Mouse (Mus musculus) heart, embryonic 11.5 days (tissue): ENCODE measurements around the gene Creb3l1. TPM values are rescaled to one million over a fixed set of nuclear protein-coding genes. Genes with fewer than 3 reads are reported as not detected.

ENCODE experiments used
- ATAC-seq: fragments of 200-750 bp; cut with Nextera tagmentation; replicated peaks from 2 replicates; pipeline ENCODE4 v1.8.0; 2017; ENCODE audit warnings: moderate library complexity; ENCODE audit not compliant: insufficient number of reproducible peaks, low FRiP score, low TSS enrichment
- H3K27ac ChIP-seq: fragments of 300-500 bp; sonication (generic); 2 replicates; pipeline ENCODE4 v1.5.1; 2014; ENCODE audit warnings: mild to moderate bottlenecking, low read depth, low read length
- H3K27me3 ChIP-seq: fragments of 300-500 bp; sonication (generic); 2 replicates; pipeline ENCODE4 v1.6.1; 2014; ENCODE audit warnings: mild to moderate bottlenecking, low read length, mixed read lengths; ENCODE audit not compliant: control insufficient read depth, insufficient read depth
- H3K36me3 ChIP-seq: fragments of 300-500 bp; sonication (generic); 2 replicates; pipeline ENCODE4 v1.6.1; 2014; ENCODE audit warnings: mild to moderate bottlenecking, low read length, moderate library complexity, mixed read lengths; ENCODE audit not compliant: control insufficient read depth, insufficient read depth
- H3K4me1 ChIP-seq: fragments of 300-500 bp; sonication (generic); 2 replicates; pipeline ENCODE4 v1.6.1; 2014; ENCODE audit warnings: low read length; ENCODE audit not compliant: control insufficient read depth, insufficient read depth
- H3K4me2 ChIP-seq: fragments of 300-500 bp; sonication (generic); 2 replicates; pipeline ENCODE4 v1.6.1; 2014; ENCODE audit warnings: mild to moderate bottlenecking, moderate library complexity
- H3K4me3 ChIP-seq: fragments of 300-500 bp; sonication (generic); 2 replicates; pipeline ENCODE4 v1.5.1; 2014; ENCODE audit warnings: low read depth, low read length
- H3K9ac ChIP-seq: fragments of 300-500 bp; sonication (generic); 2 replicates; pipeline ENCODE4 v1.6.1; 2014; ENCODE audit warnings: mild to moderate bottlenecking, low read depth, low read length, moderate library complexity
- H3K9me3 ChIP-seq: fragments of 300-500 bp; sonication (generic); replicated peaks from 2 replicates; pipeline ENCODE4 v1.6.1; 2016; ENCODE audit warnings: low read length; ENCODE audit not compliant: control insufficient read depth
- WGBS: fragments of 180-500 bp; shearing (Covaris S2); extraction: QIAGEN DNeasy Blood & Tissue Kit; methylation state at CpG from one replicate; pipeline ENCODE4 v1.1.7; 2014; ENCODE audit not compliant: insufficient replicate concordance; 5-methylcytosine and 5-hydroxymethylcytosine counted together
- polyA plus RNA-seq: library from polyadenylated mRNA; unstranded; fragments of >200 nt; fragmentation: Nextera tagmentation; extraction: Ambion mirVana; gene quantifications from 2 replicates; pipeline ENCODE4 v1.2.1, GENCODE M21; 2014

Gene Creb3l1
- polyA plus RNA-seq, 1 experiment from 2014 or later, result 8.2 TPM

GRCm38 (mm10) chr2:91944170-91944950 lies 79.9 kb downstream of the Creb3l1 start:
- ATAC-seq, result peak; percentile 33
- Histone ChIP-seq H3K9me3 (no peaks in the 10 kb centered on the region), H3K36me3 (peaks cover 15% of the 10 kb centered on the region), H3K27me3 (no peaks in the 10 kb centered on the region), H3K27ac (no peak overlapping the region), H3K4me3 (no peak overlapping the region), H3K4me2 (no peak overlapping the region), H3K4me1 (peaks cover 47% of the 10 kb centered on the region), H3K9ac (0 out of 2 replicates have a peak overlapping the region, but pooled peaks have one; percentile 54)
- WGBS, result 42% methylated on average over 13 of the region's 13 CpGs

- Histone ChIP-seq H3K9ac (0 out of 2 replicates have a peak overlapping the region, but pooled peaks have one; percentile 16), H3K4me3 (no peak overlapping the region), H3K36me3 (peaks cover 31% of the 10 kb centered on the region), H3K4me1 (peaks cover 27% of the 10 kb centered on the region), H3K9me3 (no peaks in the 10 kb centered on the region), H3K27me3 (no peaks in the 10 kb centered on the region), H3K27ac (0 out of 2 replicates have a peak overlapping the region, but pooled peaks have one; percentile 15), H3K4me2 (no peak overlapping the region)
- WGBS, result 39% methylated on average over 6 of the region's 6 CpGs
- no peak for ATAC-seq
Observed at GRCm38 (mm10) chr2:91942356-91942755, 81.9 kb downstream of the Creb3l1 start.

GRCm38 (mm10) chr2:91939303-91939935 lies 84.9 kb downstream of the Creb3l1 start:
- 87% methylated on average over 15 of the region's 15 CpGs for WGBS
- H3K4me3 ChIP-seq, result no peak overlapping the region
- H3K27me3 ChIP-seq, result no peaks in the 10 kb centered on the region
- H3K4me1 ChIP-seq, result peaks cover 12% of the 10 kb centered on the region
- H3K27ac ChIP-seq, result no peak overlapping the region
- no peaks in the 10 kb centered on the region for H3K9me3 ChIP-seq
- ATAC-seq, result no peak
- H3K36me3 ChIP-seq, result peaks cover 48% of the 10 kb centered on the region
- H3K9ac ChIP-seq, result no peak overlapping the region
- no peak overlapping the region for H3K4me2 ChIP-seq

DNA sequence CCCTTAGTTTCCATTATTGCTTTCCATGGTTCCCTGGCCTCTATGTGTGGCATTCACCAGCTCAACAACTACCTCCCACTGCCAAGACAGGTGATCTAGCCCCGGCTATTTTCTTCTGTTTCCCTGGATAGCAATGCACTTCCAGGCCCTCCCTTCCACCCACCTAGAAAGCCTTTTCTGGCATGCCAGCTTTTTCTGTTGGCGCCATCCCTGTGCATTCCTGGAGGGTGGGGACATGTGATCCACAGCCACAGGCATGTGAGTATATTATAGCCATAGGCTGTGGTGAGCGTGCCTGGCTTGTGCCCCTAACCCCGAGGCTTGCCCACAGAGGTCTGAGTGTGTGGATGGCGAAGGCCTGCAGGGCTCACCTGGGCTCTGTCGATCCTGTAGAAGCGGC lies 88.1 kb downstream of the Creb3l1 start:
- Histone ChIP-seq H3K36me3 (peaks cover 50% of the 10 kb centered on the region), H3K4me1 (peaks cover 29% of the 10 kb centered on the region)

GRCm38 (mm10) chr2:91934826-91935525 lies 89.3 kb downstream of the Creb3l1 start:
- Histone ChIP-seq H3K4me1 (peaks cover 34% of the 10 kb centered on the region), H3K4me2 (no peak overlapping the region), H3K9me3 (no peaks in the 10 kb centered on the region), H3K36me3 (peaks cover 44% of the 10 kb centered on the region), H3K4me3 (no peak overlapping the region), H3K9ac (no peak overlapping the region), H3K27ac (no peak overlapping the region), H3K27me3 (no peaks in the 10 kb centered on the region)
- 84% methylated on average over 9 of the region's 9 CpGs for WGBS
- ATAC-seq, result no peak

More for the DNA sequence above, 88.1 kb downstream of the Creb3l1 start:
- H3K4me3 ChIP-seq, result no peak overlapping the region
- no peak overlapping the region for H3K9ac ChIP-seq
- ATAC-seq, result no peak
- no peak overlapping the region for H3K27ac ChIP-seq
- H3K4me2 ChIP-seq, result no peak overlapping the region
- 87% methylated on average over 7 of the region's 7 CpGs for WGBS
- H3K9me3 ChIP-seq, result no peaks in the 10 kb centered on the region
- H3K27me3 ChIP-seq, result no peaks in the 10 kb centered on the region

DNA sequence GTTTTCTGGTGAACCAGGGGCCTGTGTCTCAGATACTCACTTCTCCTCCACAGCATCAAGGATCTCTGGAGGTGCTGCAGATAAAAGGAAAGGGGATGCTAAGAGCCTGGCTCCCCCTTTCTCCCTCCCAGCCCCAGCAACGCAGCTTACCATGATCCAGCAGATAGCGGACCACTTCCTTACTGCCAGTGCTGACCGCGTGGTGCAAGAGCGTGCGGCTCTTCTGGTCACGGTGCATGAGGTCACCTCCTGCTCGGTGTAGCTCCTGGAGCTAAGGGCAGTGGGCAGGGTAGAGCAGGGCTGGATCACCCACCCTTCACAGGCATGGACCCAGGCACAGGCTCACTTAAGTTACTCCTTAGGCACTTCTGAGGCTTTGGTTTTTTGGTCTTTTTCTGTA lies 90.3 kb downstream of the Creb3l1 start:
- Histone ChIP-seq H3K4me1 (peaks cover 34% of the 10 kb centered on the region), H3K36me3 (peaks cover 37% of the 10 kb centered on the region)

GRCm38 (mm10) chr2:91933471-91933870 lies 90.8 kb downstream of the Creb3l1 start:
- Histone ChIP-seq H3K27ac (peak overlapping the region; percentile 96), H3K9ac (peak overlapping the region; percentile 12; the same call in 1 of the 2 replicates), H3K9me3 (no peaks in the 10 kb centered on the region), H3K36me3 (peaks cover 35% of the 10 kb centered on the region), H3K4me1 (peaks cover 34% of the 10 kb centered on the region), H3K4me2 (peak overlapping the region; percentile 83), H3K4me3 (0 out of 2 replicates have a peak overlapping the region, but pooled peaks have one; percentile 6), H3K27me3 (peaks cover 1% of the 10 kb centered on the region; the same call in 1 of the 2 replicates)
- WGBS, result 27% methylated on average over 9 of the region's 9 CpGs
- no peak for ATAC-seq

More for the DNA sequence above, 90.3 kb downstream of the Creb3l1 start:
- H3K4me2 ChIP-seq, result no peak overlapping the region
- no peak for ATAC-seq
- H3K27me3 ChIP-seq, result no peaks in the 10 kb centered on the region
- peak overlapping the region; percentile 10; the same call in 1 of the 2 replicates for H3K9ac ChIP-seq
- H3K27ac ChIP-seq, result peak overlapping the region; percentile 96
- 11% methylated on average over 8 of the region's 8 CpGs for WGBS
- no peak overlapping the region for H3K4me3 ChIP-seq
- H3K9me3 ChIP-seq, result no peaks in the 10 kb centered on the region

DNA sequence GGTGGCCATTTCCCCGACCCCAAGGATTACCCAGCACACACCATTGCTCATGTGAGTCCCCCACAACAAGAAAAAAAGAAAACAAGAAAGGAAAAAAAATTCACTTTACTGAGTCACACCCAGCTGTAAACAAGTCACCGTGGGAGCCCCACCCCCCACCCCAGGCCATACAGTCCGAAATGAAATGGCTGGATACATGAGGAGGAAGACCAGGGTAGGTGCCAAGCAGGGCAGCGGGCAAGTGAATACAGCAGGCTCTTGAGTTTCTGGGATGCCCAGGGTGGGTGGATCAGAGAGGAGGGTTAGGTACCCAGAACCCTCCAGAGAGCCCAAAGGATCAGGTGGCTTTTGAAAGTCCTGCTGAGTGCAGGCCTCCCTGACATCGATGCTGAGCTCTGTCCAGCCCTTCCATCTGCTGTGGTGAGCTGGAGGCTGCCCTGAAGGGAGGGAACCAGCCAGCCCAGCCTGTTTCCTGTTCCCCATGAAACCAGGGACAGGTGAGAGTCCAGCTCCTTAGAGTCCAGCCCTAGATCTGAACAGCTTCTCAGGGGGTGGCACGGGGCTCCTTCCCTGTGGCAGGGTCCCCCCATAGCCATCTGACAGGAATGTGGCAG lies 91.5 kb downstream of the Creb3l1 start:
- peak overlapping the region; percentile 67 for H3K4me3 ChIP-seq

More for the DNA sequence above, 91.5 kb downstream of the Creb3l1 start:
- ATAC-seq, result peak; percentile 3; the same call in 1 of the 2 replicates
- Histone ChIP-seq H3K9ac (peak overlapping the region; percentile 90), H3K4me2 (peak overlapping the region; percentile 83), H3K27me3 (peaks cover 4% of the 10 kb centered on the region; the same call in 1 of the 2 replicates), H3K36me3 (peaks cover 30% of the 10 kb centered on the region), H3K4me1 (peaks cover 34% of the 10 kb centered on the region), H3K27ac (peak overlapping the region; percentile 96), H3K9me3 (no peaks in the 10 kb centered on the region)
- WGBS, result 11% methylated on average over 6 of the region's 6 CpGs
